Mouse (Mus musculus): Measurements from ENCODE around the gene Ptpn3.

- TF ChIP-seq CTCF (IDR thresholded peaks at IDR 0.05; ENCODE audit: low read depth): no peak
- no peak for TF ChIP-seq EP300 (optimal IDR thresholded peaks at IDR 0.05)
Observed at GRCm38 (mm10) chr4:57278812-57279211, 22.8 kb downstream of the Ptpn3 start.
